Mouse (Mus musculus) G1E-ER4 (cell line): ENCODE measurements around the gene Gm128. TPM values are rescaled to one million over a fixed set of nuclear protein-coding genes. Genes with fewer than 3 reads are reported as not detected.

Source experiments
- GATA1 ChIP-seq: IDR thresholded peaks from one replicate; pipeline ENCODE4 v1.8.0; 2012; ENCODE audit warnings: low read length, inconsistent platforms
- polyA plus RNA-seq: library from polyadenylated mRNA; stranded (reverse); fragments of >175 nt; gene quantifications from 2 replicates; pipeline ENCODE4 v1.2.3, GENCODE M21; 2012

Gm128 gene
- polyA plus RNA-seq, 1 experiment, result not detected

- no peak for TF ChIP-seq GATA1
These were observed 5.2 kb upstream of the Gm128 start for GRCm38 (mm10) chr3:95246465-95247231.

GRCm38 (mm10) chr3:95243086-95243485, 1.7 kb upstream of the Gm128 start:
- TF ChIP-seq GATA1, result no peak

DNA sequence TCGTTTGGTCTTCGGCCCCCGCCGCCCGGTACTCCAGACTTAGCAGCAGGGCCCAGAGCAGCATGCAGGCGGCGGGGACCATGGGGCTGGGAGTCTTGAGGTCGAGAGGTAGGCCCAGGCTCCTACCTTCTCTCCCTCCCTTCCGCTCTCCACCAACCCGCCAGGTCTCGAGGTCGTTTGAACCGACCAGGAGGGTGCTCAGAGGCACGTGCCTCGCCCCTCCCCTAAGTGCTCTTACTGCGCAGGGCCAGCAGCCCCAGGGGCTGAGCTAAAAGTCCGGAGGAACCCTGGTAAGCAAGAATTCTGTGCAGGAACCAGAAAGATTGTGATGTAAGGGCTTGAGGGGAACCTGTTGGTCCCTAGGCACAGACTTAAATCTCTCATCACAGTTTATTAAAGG, 498 bp downstream of the Gm128 start:
- no peak for TF ChIP-seq GATA1

- TF ChIP-seq GATA1, result no peak
These were observed 1.4 kb downstream of the Gm128 start for GRCm38 (mm10) chr3:95239971-95240370.

DNA sequence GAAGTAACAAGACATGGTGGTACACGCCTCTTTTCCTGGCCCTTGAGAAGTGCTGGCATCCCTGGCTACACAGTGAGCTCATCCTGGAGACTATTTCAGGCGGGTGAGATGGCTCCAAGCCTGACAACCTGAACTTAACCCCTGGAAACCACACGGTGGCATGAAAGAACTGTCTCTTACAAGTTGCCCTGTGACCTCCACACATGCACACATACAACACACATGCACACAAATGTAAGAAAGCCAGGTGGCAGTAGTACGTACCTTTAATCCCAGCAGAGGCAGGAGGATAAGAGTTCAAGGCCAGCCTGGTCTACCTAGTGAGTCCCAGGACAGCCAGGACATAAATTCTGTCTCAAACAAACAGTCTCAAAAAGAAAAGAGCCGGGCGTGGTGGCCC, 2.4 kb downstream of the Gm128 start:
- TF ChIP-seq GATA1, result no peak

- no peak for TF ChIP-seq GATA1
These were observed 3.8 kb downstream of the Gm128 start for GRCm38 (mm10) chr3:95237541-95238099.

DNA sequence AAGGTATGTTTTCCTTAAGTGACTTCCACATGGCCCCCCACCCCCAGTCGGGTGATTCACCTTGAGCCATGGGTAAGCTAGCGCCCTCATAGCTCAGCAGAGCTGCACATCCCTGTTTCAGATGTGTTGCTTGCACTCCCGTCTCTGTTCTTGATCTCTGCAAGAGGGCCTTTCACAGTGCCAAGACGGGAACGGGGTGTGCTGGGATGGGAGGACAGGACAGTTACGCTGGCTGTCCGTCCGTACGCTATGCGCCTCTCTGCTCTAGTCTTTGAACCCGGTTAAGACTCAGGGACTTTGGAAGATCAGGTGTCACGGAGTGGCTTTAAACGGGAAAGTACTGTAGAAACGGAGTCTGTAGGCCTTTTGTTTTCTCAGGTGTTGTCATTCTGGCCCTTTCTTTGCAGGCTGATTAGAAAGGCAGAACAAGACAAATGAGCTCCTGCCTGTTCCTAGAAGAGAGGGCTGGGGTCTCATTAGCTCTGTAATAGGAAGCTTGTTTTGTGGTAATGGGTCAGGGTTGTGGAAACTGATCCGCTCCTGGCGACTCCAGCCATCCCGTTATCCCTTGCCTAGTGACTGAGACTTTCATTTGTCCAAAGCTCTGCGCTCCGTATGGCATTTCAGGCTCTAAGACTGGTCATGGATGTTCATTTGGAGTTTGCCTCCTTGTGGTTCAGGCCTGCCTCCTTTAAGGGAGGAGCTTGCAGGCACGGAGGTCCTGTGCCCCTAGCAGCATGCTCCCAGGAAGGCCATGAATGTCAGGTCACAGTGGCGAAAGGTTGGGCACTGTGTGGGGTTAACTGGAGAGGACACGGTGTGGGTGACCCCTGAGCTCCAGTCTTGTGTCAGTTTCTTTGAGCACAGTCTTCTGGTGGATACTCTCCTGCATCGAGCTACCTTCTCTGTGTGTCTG, 5.8 kb downstream of the Gm128 start:
- TF ChIP-seq GATA1, result no peak

- TF ChIP-seq GATA1, result no peak
These were observed 8.0 kb downstream of the Gm128 start for GRCm38 (mm10) chr3:95233303-95233980.

DNA sequence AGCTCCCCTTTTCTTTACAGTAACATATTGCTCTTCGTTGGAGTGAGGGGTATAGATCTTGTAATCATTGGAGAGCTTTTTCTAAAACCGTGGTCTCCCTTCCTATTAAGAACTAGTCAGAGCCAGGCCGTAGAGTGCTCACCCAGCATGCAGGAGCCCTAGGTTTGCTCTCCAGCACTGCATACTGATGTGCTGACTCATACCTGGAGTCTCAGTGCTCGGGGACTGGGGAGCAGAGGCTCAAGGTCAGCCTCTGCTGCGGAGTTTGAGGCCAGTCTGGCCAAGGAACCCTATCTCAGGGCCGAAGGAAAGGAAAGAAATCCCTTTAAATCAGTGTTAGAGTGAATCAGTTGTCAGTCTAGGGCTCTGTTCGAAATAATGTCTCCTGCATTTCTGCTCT, 8.6 kb downstream of the Gm128 start:
- no peak for TF ChIP-seq GATA1

GRCm38 (mm10) chr3:95231298-95232221, 9.8 kb downstream of the Gm128 start, which contains the start of gene Mllt11:
TSS of gene Mllt11 (minus strand) at chr3:95232171.
- TF ChIP-seq GATA1, result no peak

- no peak for TF ChIP-seq GATA1
These were observed 10.7 kb downstream of the Gm128 start for GRCm38 (mm10) chr3:95230495-95231297.

DNA sequence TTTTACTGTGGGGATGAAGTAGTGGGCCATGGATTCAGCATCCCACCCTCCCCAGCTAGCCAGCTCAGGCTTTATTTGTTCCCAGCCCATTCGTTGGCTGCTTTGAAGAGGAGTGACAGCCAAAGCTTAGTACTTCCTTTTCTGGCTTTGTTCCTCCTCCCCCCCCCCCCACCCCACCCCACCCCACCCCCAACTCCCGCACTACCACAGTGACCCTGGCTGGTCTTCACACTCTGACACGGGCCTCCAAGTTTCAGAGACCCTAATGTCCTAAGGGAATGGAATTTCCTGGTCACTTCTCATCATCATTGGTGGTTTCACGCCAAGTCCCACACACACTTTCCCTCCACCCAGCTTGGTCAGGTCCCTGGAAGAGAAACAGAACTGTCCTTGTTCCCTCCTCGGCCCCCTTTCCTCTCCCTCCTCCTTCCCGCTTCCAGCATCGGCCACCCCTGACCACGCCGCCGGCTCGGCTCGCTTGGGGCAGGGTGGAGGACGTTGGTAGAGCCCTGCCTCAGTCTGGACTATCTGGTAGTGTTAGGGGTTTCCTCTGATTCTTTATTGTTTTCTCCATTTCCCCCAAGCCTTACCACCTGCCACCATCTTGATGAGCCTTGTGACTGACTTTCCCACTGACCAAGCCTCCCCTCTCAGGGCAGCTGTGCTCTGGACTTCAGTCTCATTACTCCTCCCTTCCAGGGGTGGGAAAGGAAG, 11.5 kb downstream of the Gm128 start:
- TF ChIP-seq GATA1, result no peak

DNA sequence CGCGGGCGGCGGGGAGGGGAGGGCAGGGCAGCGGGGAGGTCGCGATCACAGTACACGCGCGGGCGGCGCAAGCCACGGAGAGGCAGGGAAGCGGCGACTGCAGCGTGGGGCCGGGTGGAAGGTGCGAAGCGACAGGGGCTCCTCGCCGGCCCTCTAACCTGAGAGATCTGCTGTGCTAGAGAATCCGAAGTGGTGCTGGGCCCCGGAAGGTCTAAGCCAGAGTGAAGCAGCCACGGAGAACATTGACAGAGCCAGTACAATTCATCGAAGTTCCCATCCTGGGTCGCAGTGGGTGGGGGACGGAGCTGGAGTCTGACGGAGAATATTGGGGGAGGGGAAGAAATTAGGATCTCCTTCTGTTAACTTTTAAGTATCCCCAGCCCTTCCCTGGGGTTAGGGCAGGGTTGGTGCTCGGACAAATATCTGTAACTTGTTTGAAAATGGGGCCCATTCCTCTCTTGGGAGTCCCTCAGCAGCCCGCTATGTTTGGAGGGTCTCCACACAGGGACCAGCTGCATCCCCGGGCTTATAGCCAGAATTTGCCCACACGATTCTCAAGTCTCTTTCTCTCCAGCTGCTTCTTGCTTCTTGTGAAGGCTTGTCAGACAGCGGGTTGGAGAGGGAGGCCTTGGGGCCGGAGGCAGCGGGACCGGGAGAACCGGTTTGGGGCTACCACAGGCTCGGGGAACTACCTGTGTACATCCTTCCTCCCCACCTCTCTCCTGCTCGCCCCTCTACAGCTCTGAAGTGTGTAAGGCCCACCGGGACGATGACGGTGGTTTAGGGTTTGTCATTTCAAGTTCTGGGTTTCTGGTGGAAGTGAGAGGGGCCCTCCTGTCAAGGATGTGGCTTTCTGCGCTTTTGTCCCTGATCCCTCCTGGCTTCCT, 12.3 kb downstream of the Gm128 start:
- TF ChIP-seq GATA1, result no peak
